Mouse (Mus musculus): ENCODE data around the gene Cd22.

GRCm38 (mm10) chr7:30908277-30908991 is 28.3 kb upstream of the Cd22 start:
- no peak for TF ChIP-seq CTCF (IDR thresholded peaks at IDR 0.05; ENCODE audit: extremely low read depth, insufficient read depth, low read length)
- no peak for TF ChIP-seq POLR2A (IDR thresholded peaks at IDR 0.05; ENCODE audit: extremely low read depth, insufficient read depth, low read length)
